Mouse (Mus musculus): ENCODE measurements around the gene Rbpms2. TPM values are rescaled to one million over a fixed set of nuclear protein-coding genes. Genes with fewer than 3 reads are reported as not detected.

Gene Rbpms2
- polyA plus RNA-seq, 1 experiment from 2014 or later, result 2.5 TPM

DNA sequence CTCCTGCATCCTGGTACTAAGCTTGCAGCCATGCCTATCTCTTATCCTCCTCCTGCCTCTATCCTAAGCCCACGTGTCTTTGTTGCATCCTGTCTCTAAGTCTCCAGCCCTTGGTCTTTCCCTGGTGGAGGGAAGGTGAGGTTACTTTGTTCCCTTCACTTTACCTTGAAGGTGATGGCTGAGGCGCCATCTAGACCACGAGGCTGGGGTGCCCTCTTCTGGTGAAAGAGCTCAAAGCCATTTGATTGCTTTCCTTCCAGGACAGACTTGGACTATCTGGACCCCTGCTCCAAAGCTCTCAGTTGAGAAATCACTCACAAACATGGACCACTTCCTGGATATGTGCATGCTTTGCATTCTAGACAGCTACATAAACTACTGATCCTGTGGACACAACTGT lies 34.7 kb downstream of the Rbpms2 start:
- Histone ChIP-seq H3K9ac (replicated peaks; ENCODE audit: low read depth, low read length) (no peak overlapping the region), H3K36me3 (ENCODE audit: control insufficient read depth, insufficient read depth, low read length) (no peaks in the 10 kb centered on the region), H3K27ac (ENCODE audit: low read depth, low read length) (no peak overlapping the region), H3K9me3 (ENCODE audit: control insufficient read depth, low read length) (no peaks in the 10 kb centered on the region), H3K4me2 (ENCODE audit: low read depth, low read length) (no peak overlapping the region), H3K4me1 (ENCODE audit: control insufficient read depth, insufficient read depth, low read length) (no peaks in the 10 kb centered on the region), H3K27me3 (ENCODE audit: control insufficient read depth, insufficient read depth, low read length) (no peaks in the 10 kb centered on the region), H3K4me3 (ENCODE audit: low read depth, low read length) (no peak overlapping the region)
- no peak for ATAC-seq (ENCODE audit: low read depth)
- WGBS, result 0% methylated on average over 3 of the region's 3 CpGs

DNA sequence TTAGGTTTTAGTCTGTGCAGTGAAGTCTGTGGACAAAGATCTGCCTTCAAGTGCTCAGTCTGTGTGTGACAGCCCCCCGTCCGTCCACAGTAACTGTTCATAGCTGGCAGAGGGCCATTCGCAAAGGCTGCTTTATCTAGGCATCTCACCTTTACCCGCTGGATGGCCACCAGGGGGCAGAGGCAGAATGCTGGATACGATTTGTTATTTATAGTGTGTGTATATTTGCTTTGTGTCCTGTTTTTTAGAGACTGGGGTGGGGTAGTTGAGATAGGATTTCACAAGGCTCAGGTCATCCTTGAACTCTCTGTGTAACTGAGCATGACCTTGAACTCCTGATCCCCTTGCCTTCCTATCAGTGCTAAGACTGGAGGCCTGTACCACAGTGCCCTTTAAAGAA lies 36.6 kb downstream of the Rbpms2 start:
- no peak overlapping the region for H3K9ac ChIP-seq (replicated peaks; ENCODE audit: low read depth, low read length)
- H3K4me1 ChIP-seq (ENCODE audit: control insufficient read depth, insufficient read depth, low read length), result no peaks in the 10 kb centered on the region
- 0 out of 2 replicates have a peak, but pooled peaks have one; percentile 31 for ATAC-seq (ENCODE audit: low read depth)
- H3K4me2 ChIP-seq (ENCODE audit: low read depth, low read length), result no peak overlapping the region
- H3K9me3 ChIP-seq (ENCODE audit: control insufficient read depth, low read length), result no peaks in the 10 kb centered on the region
- H3K4me3 ChIP-seq (ENCODE audit: low read depth, low read length), result no peak overlapping the region
- H3K36me3 ChIP-seq (ENCODE audit: control insufficient read depth, insufficient read depth, low read length), result no peaks in the 10 kb centered on the region
- no peaks in the 10 kb centered on the region for H3K27me3 ChIP-seq (ENCODE audit: control insufficient read depth, insufficient read depth, low read length)
- no peak overlapping the region for H3K27ac ChIP-seq (ENCODE audit: low read depth, low read length)
- 32% methylated on average over 5 of the region's 5 CpGs for WGBS

DNA sequence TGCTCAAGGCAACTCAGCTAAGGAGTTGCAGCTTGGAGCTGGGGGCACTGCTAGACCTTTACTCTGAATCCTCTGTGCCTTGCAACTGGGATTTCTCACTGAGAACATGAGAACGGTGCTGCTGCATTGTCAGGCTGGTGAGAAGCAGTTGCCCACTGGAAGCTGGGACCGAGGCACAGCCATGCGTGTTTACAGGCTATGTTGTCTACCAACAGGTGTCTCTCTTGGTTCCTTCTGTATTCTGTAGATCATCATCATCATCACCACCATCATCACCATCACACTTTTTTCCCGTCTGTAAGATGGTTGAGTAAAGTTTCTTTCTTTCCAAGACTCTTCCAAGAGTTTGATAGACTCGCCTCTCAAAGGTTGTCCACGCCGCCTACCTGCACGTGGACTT lies 38.3 kb downstream of the Rbpms2 start, which contains the start of gene Oaz2:
Gene Oaz2 (plus strand): TSS at position 301 of the 400 bp plus-strand sequence.
- ATAC-seq (ENCODE audit: low read depth), result no peak
- H3K27me3 ChIP-seq (ENCODE audit: control insufficient read depth, insufficient read depth, low read length), result no peaks in the 10 kb centered on the region
- no peak within 1 kb of the TSS for H3K9ac ChIP-seq (replicated peaks; ENCODE audit: low read depth, low read length)
- WGBS, result 98% methylated on average over 8 of the region's 8 CpGs
- no peaks in the 10 kb centered on the region for H3K4me1 ChIP-seq (ENCODE audit: control insufficient read depth, insufficient read depth, low read length)
- no peak within 1 kb of the TSS for H3K27ac ChIP-seq (ENCODE audit: low read depth, low read length)
- H3K36me3 ChIP-seq (ENCODE audit: control insufficient read depth, insufficient read depth, low read length), result no peaks in the 10 kb centered on the region
- H3K9me3 ChIP-seq (ENCODE audit: control insufficient read depth, low read length), result no peaks in the 10 kb centered on the region
- no peak within 1 kb of the TSS for H3K4me3 ChIP-seq (ENCODE audit: low read depth, low read length)
- H3K4me2 ChIP-seq (ENCODE audit: low read depth, low read length), result no peak within 1 kb of the TSS

DNA sequence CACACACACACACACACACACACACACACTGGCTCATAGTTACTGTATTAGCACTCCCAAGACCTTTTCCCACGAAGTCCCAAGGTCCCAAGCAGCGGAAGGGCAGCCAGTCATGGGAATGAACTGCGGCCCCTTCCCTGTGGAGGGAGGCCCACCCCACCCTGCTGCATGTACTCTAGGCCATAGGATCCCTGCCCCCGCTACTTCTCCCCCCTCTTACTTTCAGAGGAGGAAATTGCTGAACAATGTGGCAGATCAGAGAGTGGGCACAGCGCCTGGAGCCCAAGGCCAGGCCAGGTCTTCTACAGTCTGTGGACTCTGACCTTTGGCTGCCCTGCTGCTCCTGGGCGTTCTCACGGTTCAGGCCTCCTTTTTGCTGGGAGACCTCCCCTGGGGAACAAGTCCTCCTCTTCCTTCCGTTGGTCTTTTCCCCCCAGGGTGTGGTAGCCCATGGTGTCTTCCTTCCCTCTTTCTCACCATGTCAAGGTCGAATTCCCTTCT lies 42.0 kb downstream of the Rbpms2 start:
- Histone ChIP-seq H3K27me3 (ENCODE audit: control insufficient read depth, insufficient read depth, low read length) (no peaks in the 10 kb centered on the region), H3K4me1 (ENCODE audit: control insufficient read depth, insufficient read depth, low read length) (peaks cover 5% of the 10 kb centered on the region; the same call in 1 of the 2 replicates), H3K27ac (ENCODE audit: low read depth, low read length) (no peak overlapping the region), H3K4me3 (ENCODE audit: low read depth, low read length) (no peak overlapping the region), H3K36me3 (ENCODE audit: control insufficient read depth, insufficient read depth, low read length) (no peaks in the 10 kb centered on the region), H3K4me2 (ENCODE audit: low read depth, low read length) (no peak overlapping the region), H3K9me3 (ENCODE audit: control insufficient read depth, low read length) (no peaks in the 10 kb centered on the region), H3K9ac (replicated peaks; ENCODE audit: low read depth, low read length) (no peak overlapping the region)
- no peak for ATAC-seq (ENCODE audit: low read depth)
- WGBS, result 60% methylated on average over 9 of the region's 9 CpGs

DNA sequence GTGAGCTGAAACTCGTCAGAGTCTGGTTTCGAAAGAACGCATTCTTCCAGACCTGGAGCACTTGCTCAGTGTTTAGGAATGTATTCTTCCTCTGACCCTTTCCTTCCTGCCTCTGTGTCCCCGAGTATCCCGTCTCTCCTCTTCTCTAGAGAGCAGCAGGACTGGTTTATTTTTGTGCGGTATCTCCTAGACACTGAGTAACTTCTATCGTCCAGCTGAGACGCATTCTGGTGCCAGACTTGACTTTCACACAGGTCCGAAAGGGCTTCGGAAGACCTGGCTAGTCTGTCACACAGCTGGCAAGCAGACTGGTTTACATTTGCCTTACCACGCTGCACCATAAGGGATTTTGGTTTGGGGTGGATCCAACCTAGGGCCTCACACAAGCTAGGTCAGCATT lies 43.5 kb downstream of the Rbpms2 start:
- ATAC-seq (ENCODE audit: low read depth), result no peak
- Histone ChIP-seq H3K27ac (ENCODE audit: low read depth, low read length) (no peak overlapping the region), H3K4me3 (ENCODE audit: low read depth, low read length) (no peak overlapping the region), H3K9ac (replicated peaks; ENCODE audit: low read depth, low read length) (no peak overlapping the region), H3K36me3 (ENCODE audit: control insufficient read depth, insufficient read depth, low read length) (no peaks in the 10 kb centered on the region), H3K4me1 (ENCODE audit: control insufficient read depth, insufficient read depth, low read length) (peaks cover 13% of the 10 kb centered on the region), H3K9me3 (ENCODE audit: control insufficient read depth, low read length) (no peaks in the 10 kb centered on the region), H3K4me2 (ENCODE audit: low read depth, low read length) (no peak overlapping the region), H3K27me3 (ENCODE audit: control insufficient read depth, insufficient read depth, low read length) (no peaks in the 10 kb centered on the region)
- WGBS, result 84% methylated on average over 11 of the region's 11 CpGs

DNA sequence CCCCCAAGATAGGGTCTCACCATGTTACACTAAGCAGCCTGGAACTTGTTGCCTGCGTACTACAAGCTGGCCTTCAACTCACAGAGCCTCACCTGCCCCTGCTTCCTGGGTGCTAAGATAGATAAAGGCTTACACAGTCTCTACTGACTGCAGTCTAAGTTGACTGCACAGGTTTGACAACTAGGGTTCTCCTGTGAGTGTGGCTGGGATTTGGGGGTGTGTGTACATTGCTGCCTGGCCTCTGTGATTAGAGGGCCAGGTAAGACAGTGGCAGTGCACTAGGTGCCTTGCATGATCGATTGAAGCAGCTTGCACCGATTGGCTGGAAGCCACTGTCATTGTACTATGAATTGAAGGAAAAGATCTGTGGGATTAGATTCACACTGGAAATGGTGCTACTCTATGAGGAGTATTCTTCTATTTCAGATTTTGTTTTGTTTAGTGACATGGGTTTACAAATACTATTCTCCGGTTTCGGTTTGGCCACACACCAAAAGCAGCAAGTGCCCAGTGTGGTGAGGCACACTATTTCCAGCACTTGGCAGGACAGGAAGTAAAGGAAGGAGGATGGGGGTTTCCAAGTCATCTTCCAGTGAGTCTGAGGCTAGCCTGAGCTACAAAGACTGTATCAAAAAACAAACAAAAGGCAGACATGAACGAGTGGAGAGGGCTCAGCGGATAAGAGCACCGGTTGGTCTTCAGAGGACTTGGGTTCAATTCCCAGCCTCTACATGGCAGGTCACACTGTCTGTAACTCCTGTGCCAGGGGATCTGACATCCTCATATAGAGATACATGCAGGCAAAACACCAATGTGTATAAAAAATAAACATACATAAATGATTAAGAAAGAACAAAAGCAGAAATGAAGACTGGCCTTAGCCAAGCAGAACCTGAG lies 46.3 kb downstream of the Rbpms2 start:
- Histone ChIP-seq H3K27ac (ENCODE audit: low read depth, low read length) (peak overlapping the region; percentile 71), H3K4me1 (ENCODE audit: control insufficient read depth, insufficient read depth, low read length) (peaks cover 33% of the 10 kb centered on the region)
- 58% methylated on average over 8 of the region's 8 CpGs for WGBS

DNA sequence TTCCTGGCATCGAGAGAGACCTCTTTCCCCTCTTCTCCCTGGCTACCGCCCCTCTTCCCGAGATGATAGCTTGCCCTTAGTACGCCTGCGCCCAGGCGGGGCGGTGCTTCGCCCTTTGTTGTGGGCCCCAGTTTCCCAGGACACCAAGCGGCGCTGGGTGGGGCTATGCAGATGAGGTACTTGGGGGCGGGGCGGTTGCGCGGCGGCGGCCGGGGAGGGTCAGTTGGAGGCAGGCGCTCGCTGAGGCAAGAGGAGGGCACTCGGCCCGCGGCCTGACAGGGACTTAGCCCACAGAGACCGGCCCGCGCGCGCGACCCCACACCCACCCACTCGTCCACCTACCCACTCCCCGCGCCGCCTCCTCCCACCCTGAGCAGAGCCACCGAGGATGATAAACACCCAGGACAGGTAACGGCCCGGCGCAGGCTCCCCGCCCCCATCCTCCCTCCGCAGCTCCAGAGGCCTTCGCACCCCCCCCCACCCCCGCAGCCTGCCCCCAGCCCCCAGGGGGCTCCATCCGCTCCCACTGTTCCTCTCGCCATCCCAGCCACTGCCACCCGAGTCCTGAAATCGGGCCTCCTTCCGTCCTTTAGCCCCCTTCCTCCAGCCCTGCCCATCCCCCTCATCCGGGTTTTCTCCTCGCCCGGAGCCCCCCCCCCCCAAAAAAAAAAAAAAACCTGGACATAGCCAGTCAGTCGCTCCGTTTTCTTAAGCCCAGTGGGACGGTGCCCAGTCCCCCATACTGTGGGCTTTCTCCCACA lies 47.1 kb downstream of the Rbpms2 start:
- Histone ChIP-seq H3K27me3 (ENCODE audit: control insufficient read depth, insufficient read depth, low read length) (no peaks in the 10 kb centered on the region), H3K36me3 (ENCODE audit: control insufficient read depth, insufficient read depth, low read length) (no peaks in the 10 kb centered on the region), H3K9ac (replicated peaks; ENCODE audit: low read depth, low read length) (peak overlapping the region; percentile 85), H3K9me3 (ENCODE audit: control insufficient read depth, low read length) (no peaks in the 10 kb centered on the region), H3K27ac (ENCODE audit: low read depth, low read length) (peak overlapping the region; percentile 71), H3K4me3 (ENCODE audit: low read depth, low read length) (peak overlapping the region; percentile 57), H3K4me2 (ENCODE audit: low read depth, low read length) (peak overlapping the region; percentile 73), H3K4me1 (ENCODE audit: control insufficient read depth, insufficient read depth, low read length) (peaks cover 40% of the 10 kb centered on the region)
- ATAC-seq (ENCODE audit: low read depth), result peak; percentile 96
- WGBS, result 0% methylated on average over 32 of the region's 51 CpGs

More for the DNA sequence above, 46.3 kb downstream of the Rbpms2 start:
- ATAC-seq (ENCODE audit: low read depth), result peak; percentile 66
- Histone ChIP-seq H3K9ac (replicated peaks; ENCODE audit: low read depth, low read length) (peak overlapping the region; percentile 85), H3K9me3 (ENCODE audit: control insufficient read depth, low read length) (no peaks in the 10 kb centered on the region), H3K4me3 (ENCODE audit: low read depth, low read length) (peak overlapping the region; percentile 57), H3K36me3 (ENCODE audit: control insufficient read depth, insufficient read depth, low read length) (no peaks in the 10 kb centered on the region), H3K27me3 (ENCODE audit: control insufficient read depth, insufficient read depth, low read length) (no peaks in the 10 kb centered on the region), H3K4me2 (ENCODE audit: low read depth, low read length) (peak overlapping the region; percentile 53)

DNA sequence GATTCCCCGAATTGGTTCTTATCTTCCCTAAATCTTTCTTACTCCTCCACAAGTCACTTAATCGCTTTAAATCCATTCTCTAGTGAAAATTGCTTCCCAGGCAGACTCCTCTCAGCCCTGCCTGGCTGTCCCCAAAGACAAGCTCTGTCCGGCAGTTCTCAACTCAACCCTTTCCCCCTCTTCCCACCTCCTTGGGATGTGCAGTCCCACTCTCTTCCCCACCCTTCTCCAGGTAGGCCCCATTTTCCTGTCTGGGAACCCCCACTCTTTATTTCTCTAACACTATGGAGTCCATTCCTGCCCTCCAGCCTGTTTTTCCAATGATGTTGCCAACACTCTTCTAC lies 47.6 kb downstream of the Rbpms2 start:
- ATAC-seq (ENCODE audit: low read depth), result no peak
- Histone ChIP-seq H3K4me3 (ENCODE audit: low read depth, low read length) (peak overlapping the region; percentile 57), H3K27me3 (ENCODE audit: control insufficient read depth, insufficient read depth, low read length) (no peaks in the 10 kb centered on the region), H3K9ac (replicated peaks; ENCODE audit: low read depth, low read length) (peak overlapping the region; percentile 85), H3K9me3 (ENCODE audit: control insufficient read depth, low read length) (no peaks in the 10 kb centered on the region), H3K4me2 (ENCODE audit: low read depth, low read length) (peak overlapping the region; percentile 73), H3K27ac (ENCODE audit: low read depth, low read length) (no peak overlapping the region; the same call in 1 of the 2 replicates), H3K4me1 (ENCODE audit: control insufficient read depth, insufficient read depth, low read length) (peaks cover 40% of the 10 kb centered on the region), H3K36me3 (ENCODE audit: control insufficient read depth, insufficient read depth, low read length) (no peaks in the 10 kb centered on the region)
- 5% methylated on average over 3 of the region's 3 CpGs for WGBS

Data from neural tube, embryonic 14.5 days (tissue).